In the genomic region with DNA sequence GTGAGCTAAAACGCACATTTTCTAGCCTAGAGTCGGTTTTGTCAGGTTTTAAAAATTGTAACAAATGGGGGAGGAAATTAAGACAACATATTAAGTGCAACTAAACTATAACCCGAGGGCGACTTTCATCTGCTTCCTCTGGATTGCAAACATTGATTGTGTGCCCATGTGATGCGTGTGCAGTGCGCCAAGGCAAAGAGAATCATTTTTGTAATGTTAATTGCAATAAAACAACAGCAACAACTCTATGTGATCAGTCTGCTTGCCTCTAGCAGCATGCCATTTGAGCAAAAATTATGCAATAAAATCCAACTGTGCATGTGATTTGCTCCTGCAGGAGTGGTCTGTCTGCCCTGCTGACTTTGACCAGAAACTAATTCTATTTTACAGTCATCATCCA, we compare ENCODE assay signal across 29 mouse cellular contexts. TPM values are rescaled to one million over a fixed set of nuclear protein-coding genes. Genes with fewer than 3 reads are reported as not detected.
DNase-seq lines count a peak whose midpoint lies in the region; ATAC-seq and TF ChIP-seq lines count a peak whose summit lies in the region.
"Had no signal": no experiment of that assay in that cellular context is flagged by ENCODE, and none has a peak within 500 bp of the region (broad histone marks: within the 10 kb centered on the region; RNA-seq: fewer than 3 reads in every experiment).

No protein-coding gene starts in this region.

- no peaks in the 10 kb centered on the region for H3K9me3 ChIP-seq in hindbrain, embryonic 16.5 days (ENCODE audit: control insufficient read depth, low read length)
- no peaks in the 10 kb centered on the region for H3K9me3 ChIP-seq in hindbrain, embryonic 10.5 days
- no peaks in the 10 kb centered on the region for H3K9me3 ChIP-seq in neural tube, embryonic 13.5 days
- no peaks in the 10 kb centered on the region for H3K9me3 ChIP-seq in neural tube, embryonic 15.5 days (replicated peaks)
- H3K9me3 ChIP-seq: embryonic facial prominence, embryonic 10.5 days; embryonic facial prominence, embryonic 12.5 days; forebrain, embryonic 13.5 days; forebrain, embryonic 15.5 days had no signal

- H3K4me1 ChIP-seq in hindbrain, embryonic 16.5 days (ENCODE audit: control insufficient read depth, insufficient read depth, low read depth, low read length), result no peaks in the 10 kb centered on the region
- H3K4me1 ChIP-seq in hindbrain, embryonic 10.5 days (replicated peaks), result peaks cover 3% of the 10 kb centered on the region; the same call in 1 of the 2 replicates
- peaks cover 2% of the 10 kb centered on the region for H3K4me1 ChIP-seq in embryonic fibroblast, embryonic 13.5 days (ENCODE audit: control insufficient read depth, insufficient read depth, low read length)
- no peaks in the 10 kb centered on the region for H3K4me1 ChIP-seq in neural tube, embryonic 13.5 days (replicated peaks)
- no peaks in the 10 kb centered on the region for H3K4me1 ChIP-seq in neural tube, embryonic 15.5 days
- H3K4me1 ChIP-seq: embryonic facial prominence, embryonic 12.5 days had no signal

- H3K4me2 ChIP-seq in hindbrain, embryonic 16.5 days (ENCODE audit: low read length), result no peak overlapping the region
- H3K4me2 ChIP-seq in neural tube, embryonic 13.5 days, result no peak overlapping the region
- H3K4me2 ChIP-seq in neural tube, embryonic 15.5 days, result no peak overlapping the region
- H3K4me2 ChIP-seq: embryonic facial prominence, embryonic 12.5 days; forebrain, embryonic 13.5 days; forebrain, embryonic 15.5 days had no signal

- H3K36me3 ChIP-seq in hindbrain, embryonic 16.5 days (ENCODE audit: control insufficient read depth, insufficient read depth, low read length), result no peaks in the 10 kb centered on the region
- H3K36me3 ChIP-seq in hindbrain, embryonic 10.5 days, result no peaks in the 10 kb centered on the region
- no peaks in the 10 kb centered on the region for H3K36me3 ChIP-seq in neural tube, embryonic 13.5 days
- no peaks in the 10 kb centered on the region for H3K36me3 ChIP-seq in neural tube, embryonic 15.5 days
- H3K36me3 ChIP-seq: embryonic facial prominence, embryonic 10.5 days; embryonic facial prominence, embryonic 12.5 days; forebrain, embryonic 15.5 days; G1E had no signal

- no peaks in the 10 kb centered on the region for H3K27me3 ChIP-seq in hindbrain, embryonic 16.5 days (replicated peaks; ENCODE audit: control insufficient read depth, insufficient read depth, low read length)
- H3K27me3 ChIP-seq in hindbrain, embryonic 10.5 days (ENCODE audit: insufficient read depth, poor library complexity, severe bottlenecking), result no peaks in the 10 kb centered on the region
- H3K27me3 ChIP-seq in neural tube, embryonic 13.5 days, result no peaks in the 10 kb centered on the region
- no peaks in the 10 kb centered on the region for H3K27me3 ChIP-seq in neural tube, embryonic 15.5 days (replicated peaks)
- H3K27me3 ChIP-seq: CH12.LX; embryonic facial prominence, embryonic 12.5 days; forebrain, embryonic 13.5 days; forebrain, embryonic 15.5 days had no signal

- ATAC-seq in hindbrain, embryonic 16.5 days, result 0 out of 2 replicates have a peak, but pooled peaks have one; percentile 40
- peak; percentile 61; the same call in 1 of the 2 replicates for ATAC-seq in neural tube, embryonic 13.5 days (ENCODE audit: low read depth)
- peak; percentile 68 for ATAC-seq in neural tube, embryonic 15.5 days (ENCODE audit: low FRiP score)
- ATAC-seq: activated CD4-positive, CD25-positive, alpha-beta regulatory T cell, adult 4 months; CD4-positive, CD25-positive, alpha-beta regulatory T cell, adult 4 months; forebrain, embryonic 13.5 days; forebrain, embryonic 15.5 days; forebrain, postnatal 0 days; Patski had no signal

- DNase-seq in hindbrain, embryonic 10.5 days (ENCODE audit: low spot score), result no peak
- DNase-seq in spleen, postnatal 10 days (ENCODE audit: low spot score in 2 of 2), result no peak
- DNase-seq in lung, postnatal 36 days, result no peak
- DNase-seq: adrenal gland, adult 8-10 months; adrenal gland, postnatal 14 days; adrenal gland, postnatal 36 days; B cell, adult 2 months; cerebellum, adult 11 months; cerebellum, adult 18-20 months; cerebellum, adult 8-10 months; cerebellum, postnatal 10 days; cerebellum, postnatal 25 days; forebrain, postnatal 0 days had no signal

- TF ChIP-seq POLR2A in embryonic fibroblast, embryonic 13.5 days (IDR thresholded peaks at IDR 0.05; ENCODE audit: low read depth, low read length), result no peak

- TF ChIP-seq CTCF in embryonic fibroblast, embryonic 13.5 days (IDR thresholded peaks at IDR 0.05; ENCODE audit: borderline replicate concordance, insufficient read depth, low read length), result no peak

- H3K27ac ChIP-seq in hindbrain, embryonic 16.5 days (ENCODE audit: low read depth, low read length), result no peak overlapping the region
- H3K27ac ChIP-seq in hindbrain, embryonic 10.5 days, result no peak overlapping the region
- H3K27ac ChIP-seq in embryonic fibroblast, embryonic 13.5 days (ENCODE audit: insufficient read depth, low read length), result peak overlapping the region; percentile 75; the same call in 1 of the 2 replicates
- 0 out of 2 replicates have a peak overlapping the region, but pooled peaks have one; percentile 28 for H3K27ac ChIP-seq in neural tube, embryonic 13.5 days (replicated peaks)
- no peak overlapping the region for H3K27ac ChIP-seq in neural tube, embryonic 15.5 days (replicated peaks)
- H3K27ac ChIP-seq: embryonic facial prominence, embryonic 10.5 days; embryonic facial prominence, embryonic 12.5 days; forebrain, embryonic 13.5 days; forebrain, embryonic 15.5 days had no signal

- 76% methylated on average over 6 of the region's 6 CpGs for WGBS in hindbrain, embryonic 16.5 days
- 91% methylated on average over 6 of the region's 6 CpGs for WGBS in hindbrain, embryonic 10.5 days
- WGBS in neural tube, embryonic 13.5 days, result 70% methylated on average over 6 of the region's 6 CpGs
- 56% methylated on average over 6 of the region's 6 CpGs for WGBS in neural tube, embryonic 15.5 days

- H3K9ac ChIP-seq in hindbrain, embryonic 16.5 days (ENCODE audit: low read depth, low read length), result no peak overlapping the region
- no peak overlapping the region for H3K9ac ChIP-seq in neural tube, embryonic 13.5 days
- no peak overlapping the region for H3K9ac ChIP-seq in neural tube, embryonic 15.5 days (replicated peaks)
- H3K9ac ChIP-seq: embryonic facial prominence, embryonic 12.5 days; forebrain, embryonic 13.5 days; forebrain, embryonic 15.5 days; forebrain, postnatal 0 days had no signal

- no peak overlapping the region for H3K4me3 ChIP-seq in hindbrain, embryonic 16.5 days (ENCODE audit: low read length)
- no peak overlapping the region for H3K4me3 ChIP-seq in hindbrain, embryonic 10.5 days
- no peak overlapping the region for H3K4me3 ChIP-seq in embryonic fibroblast, embryonic 13.5 days (ENCODE audit: insufficient read depth, low read length)
- no peak overlapping the region for H3K4me3 ChIP-seq in neural tube, embryonic 13.5 days
- H3K4me3 ChIP-seq in neural tube, embryonic 15.5 days (replicated peaks), result no peak overlapping the region
- H3K4me3 ChIP-seq: embryonic facial prominence, embryonic 10.5 days; embryonic facial prominence, embryonic 12.5 days; erythroblast, embryonic 14.5 days; forebrain, embryonic 13.5 days; forebrain, embryonic 15.5 days had no signal

RNA-seq across cellular contexts. Expression of gene Lgr5, which starts 39.1 kb away (rescaled TPM):
- 2.7 and 2.8 TPM in 2 replicates for polyA plus RNA-seq in hindbrain, embryonic 16.5 days (2015; fragmentation: Nextera tagmentation; extraction: Ambion mirVana)
- 4.0 and 4.8 TPM in 2 replicates for polyA plus RNA-seq in hindbrain, embryonic 10.5 days (2016; fragmentation: Nextera tagmentation; extraction: Ambion mirVana)
- polyA plus RNA-seq in embryonic fibroblast, embryonic 13.5 days (2011; ENCODE audit: insufficient read length, low read depth, missing spikeins), result 8.7 and 33.3 TPM in 2 replicates
- 3.4 and 4.1 TPM in 2 replicates for polyA plus RNA-seq in neural tube, embryonic 13.5 days (2015; fragmentation: Nextera tagmentation; extraction: Ambion mirVana)
- polyA plus RNA-seq in neural tube, embryonic 15.5 days (2015; fragmentation: Nextera tagmentation; extraction: Ambion mirVana), result 2.5 and 3.0 TPM in 2 replicates
- polyA plus RNA-seq: erythroblast, embryonic 14.5 days; G1E; Patski had no signal

RNA-seq across cellular contexts. Expression of gene A930009A15Rik, which starts 56.9 kb away (rescaled TPM):
- polyA plus RNA-seq in hindbrain, embryonic 16.5 days (2015; fragmentation: Nextera tagmentation; extraction: Ambion mirVana), result 1.00 and 1.6 TPM in 2 replicates
- polyA plus RNA-seq in hindbrain, embryonic 10.5 days (2016; fragmentation: Nextera tagmentation; extraction: Ambion mirVana), result 0.27 and 0.56 TPM in 2 replicates
- polyA plus RNA-seq in embryonic fibroblast, embryonic 13.5 days (2011; ENCODE audit: insufficient read length, low read depth, missing spikeins), result not detected in 2 replicates
- polyA plus RNA-seq in neural tube, embryonic 13.5 days (2015; fragmentation: Nextera tagmentation; extraction: Ambion mirVana), result 0.61 and 0.66 TPM in 2 replicates
- polyA plus RNA-seq in neural tube, embryonic 15.5 days (2015; fragmentation: Nextera tagmentation; extraction: Ambion mirVana), result 0.46 and 0.49 TPM in 2 replicates
- polyA plus RNA-seq: activated CD4-positive, CD25-positive, alpha-beta regulatory T cell, adult 4 months; CD4-positive, CD25-positive, alpha-beta regulatory T cell, adult 4 months; embryonic facial prominence, embryonic 10.5 days; embryonic facial prominence, embryonic 14.5 days; erythroblast, embryonic 14.5 days; forebrain, embryonic 11.5 days; forebrain, embryonic 15.5 days; G1E; Patski had no signal

Comparison
In these comparisons a context has a peak if more than half of its experiments do, and no peak if none do; other contexts are left out.
1. H3K27ac ChIP-seq: peak in embryonic fibroblast, embryonic 13.5 days (single experiment) and neural tube, embryonic 13.5 days (single experiment); none in hindbrain, embryonic 16.5 days (single experiment), hindbrain, embryonic 10.5 days (single experiment) and neural tube, embryonic 15.5 days (single experiment).
2. Peak in every context shown above with its lines, with median percentiles within 50 percentile points of each other: ATAC-seq.